Mouse (Mus musculus): ENCODE data around the gene Sphkap. TPM values are rescaled to one million over a fixed set of nuclear protein-coding genes. Genes with fewer than 3 reads are reported as not detected.

The Sphkap gene
- 1 to 10 TPM; 8.2 to 8.6 TPM for total RNA-seq (2021)
- long read RNA-seq, experiment 1 = 0 reads
- long read RNA-seq, experiment 2, full-length matches to known transcripts = 1 of 8 reads
- long read RNA-seq, experiment 2, partial matches to known transcripts = 4 of 8 reads
- long read RNA-seq, experiment 2, other reads (novel, unspliced or antisense) = 3 of 8 reads

DNA sequence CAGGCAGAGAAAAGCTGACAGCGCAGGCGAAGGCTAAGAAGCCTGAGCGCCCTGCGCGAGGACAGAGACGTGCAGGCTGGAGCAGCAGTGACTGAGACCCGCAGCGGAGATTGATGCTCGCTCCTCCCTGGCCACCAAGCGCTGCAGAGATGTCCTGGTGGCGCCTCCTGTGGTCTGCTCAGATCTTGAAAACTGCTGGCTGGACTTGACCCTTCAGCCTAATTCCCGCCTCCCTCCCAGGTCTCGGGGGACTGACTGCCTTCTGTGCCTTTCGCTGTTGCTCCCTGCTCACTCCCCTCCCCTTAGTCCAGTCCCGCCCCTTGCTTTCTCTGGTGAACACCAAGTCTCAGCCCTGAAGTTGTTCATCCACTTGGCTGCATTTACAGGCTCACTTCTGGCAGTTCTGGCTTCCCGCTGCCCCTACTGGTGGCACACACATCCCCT is at the start of gene Sphkap:
Gene Sphkap (minus strand): TSS at position 180 of the 444 bp plus-strand sequence.
- DNase-seq (ENCODE audit: low spot score in 2 of 2) = peak; percentile 9 to 22

- no peak for DNase-seq (ENCODE audit: low spot score in 2 of 2)
These were observed 43.3 kb upstream of the Sphkap start for GRCm38 (mm10) chr1:83451291-83451690.

- no peak for DNase-seq (ENCODE audit: low spot score in 2 of 2)
These were observed 32.4 kb upstream of the Sphkap start for GRCm38 (mm10) chr1:83440422-83440821.

DNA sequence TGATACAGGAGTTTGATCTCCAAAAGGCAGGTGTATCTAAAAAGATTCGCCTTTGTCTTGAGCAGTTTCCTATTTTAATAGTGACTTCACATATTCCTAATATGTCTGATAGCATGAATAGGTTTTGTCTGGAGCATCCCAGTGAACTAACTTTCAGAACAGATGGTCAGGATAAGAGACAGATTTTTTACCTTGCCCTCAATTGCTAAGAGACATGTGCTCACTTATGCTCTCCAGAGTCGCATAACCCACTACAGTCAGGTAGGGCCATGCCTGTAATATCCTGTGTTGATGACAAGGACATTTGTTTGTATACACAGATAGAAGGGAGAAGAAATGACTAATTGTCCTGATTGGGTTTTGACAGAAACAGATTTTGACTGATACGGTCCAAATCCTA is 25.9 kb upstream of the Sphkap start:
- DNase-seq (ENCODE audit: low spot score in 2 of 2) = no peak

DNA sequence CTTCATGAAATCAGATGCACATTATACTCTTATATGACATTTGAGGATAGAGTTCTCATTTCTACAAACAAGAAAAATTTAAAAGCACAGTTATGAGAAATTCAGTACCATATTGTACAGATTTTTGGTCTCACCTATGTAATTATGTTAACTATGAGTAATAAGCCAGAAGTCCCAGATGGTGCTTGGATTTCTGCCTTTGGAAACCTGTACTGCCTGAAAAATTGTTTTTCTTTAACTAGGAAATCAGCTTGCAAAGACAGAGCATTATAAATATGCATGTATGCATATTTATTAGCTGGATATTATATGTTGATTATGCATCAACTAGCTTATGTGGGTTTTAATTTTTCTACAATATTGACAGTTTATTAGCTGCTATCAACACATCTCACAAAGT is 21.9 kb upstream of the Sphkap start:
- no peak for DNase-seq (ENCODE audit: low spot score in 2 of 2)

- DNase-seq (ENCODE audit: low spot score in 2 of 2) = no peak
These were observed 384 bp downstream of the Sphkap start for GRCm38 (mm10) chr1:83407616-83408015.

- no peak for DNase-seq (ENCODE audit: low spot score in 2 of 2)
These were observed 984 bp downstream of the Sphkap start for GRCm38 (mm10) chr1:83406882-83407549.

DNA sequence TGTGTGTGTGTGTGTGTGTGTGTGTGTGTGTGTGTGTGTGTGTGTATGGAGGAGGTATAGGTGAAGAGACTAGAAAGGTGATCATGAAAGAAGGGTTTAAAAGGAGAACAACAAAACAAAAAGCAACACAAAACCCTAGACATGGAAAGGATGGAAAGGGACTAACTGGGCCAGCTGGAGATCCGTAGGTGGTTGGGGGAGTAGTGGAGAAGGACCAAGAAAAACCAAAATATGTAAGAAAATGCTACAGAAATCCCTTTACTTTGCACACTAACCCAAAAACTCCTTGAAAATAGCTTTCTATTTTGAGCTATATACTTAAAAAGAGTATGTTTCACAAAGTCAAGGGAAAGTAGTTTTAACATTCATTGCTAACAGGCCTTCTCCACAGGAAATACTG is 6.9 kb downstream of the Sphkap start:
- DNase-seq (ENCODE audit: low spot score in 2 of 2) = no peak

DNA sequence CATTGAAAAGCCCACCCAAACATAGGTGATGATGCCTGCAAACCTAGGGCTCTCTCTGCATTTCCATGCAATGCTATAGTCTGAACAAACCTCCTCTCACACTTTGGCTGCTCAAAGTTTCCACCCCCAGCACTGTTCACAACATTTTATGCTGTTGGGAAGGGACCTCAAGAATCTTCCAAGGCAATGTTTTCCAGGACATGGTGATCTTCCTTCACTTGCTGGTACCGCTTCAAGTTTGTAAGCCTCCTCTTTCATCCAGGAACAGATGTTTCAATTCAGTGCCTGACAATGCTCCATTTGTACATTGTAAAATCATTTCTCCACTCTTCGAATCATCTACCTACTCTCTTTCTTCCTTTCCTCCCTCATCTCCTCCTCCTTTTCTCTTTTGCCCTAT is 11.7 kb downstream of the Sphkap start:
- DNase-seq (ENCODE audit: low spot score in 2 of 2) = no peak

DNA sequence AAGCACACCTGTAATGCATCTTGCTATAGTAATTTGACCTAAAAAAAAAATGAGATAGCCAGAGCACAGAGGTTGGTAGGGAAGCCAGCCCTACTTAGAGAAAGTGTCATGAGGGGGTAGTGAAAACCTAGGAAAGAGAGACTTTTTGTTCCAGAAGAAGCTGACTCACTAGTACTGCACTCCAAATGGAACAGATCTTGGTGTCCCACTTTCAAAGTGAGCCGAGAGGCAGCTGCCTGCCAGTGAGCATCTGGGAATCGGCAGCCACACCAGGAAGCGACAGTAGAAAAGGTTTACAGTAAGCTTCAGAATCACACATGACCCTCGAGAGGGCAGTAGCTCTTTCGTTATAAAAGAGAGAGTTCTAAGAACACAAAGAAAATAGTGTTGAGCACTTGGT is 12.4 kb downstream of the Sphkap start:
- no peak for DNase-seq (ENCODE audit: low spot score in 2 of 2)

DNA sequence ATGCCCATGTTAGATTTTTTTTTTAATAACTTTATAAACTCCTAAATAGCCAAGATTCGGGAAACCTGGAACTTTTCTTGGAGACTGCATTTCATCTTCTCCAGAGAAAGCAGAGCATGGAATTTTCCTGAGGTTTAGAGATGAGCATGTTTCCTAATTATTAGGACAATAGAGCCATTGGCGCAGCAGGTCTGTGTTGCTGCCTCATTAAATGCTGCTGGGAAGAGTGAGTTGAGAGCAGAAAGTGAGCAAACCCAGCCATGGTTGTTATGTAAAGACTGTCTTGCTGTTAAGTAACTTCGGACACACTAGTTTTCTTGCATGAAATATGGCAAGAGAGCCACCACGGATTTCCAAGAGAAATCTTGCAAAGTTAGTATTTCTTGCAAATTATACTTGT is 18.6 kb downstream of the Sphkap start:
- no peak for DNase-seq (ENCODE audit: low spot score in 2 of 2)

GRCm38 (mm10) chr1:83377404-83377803 is 30.6 kb downstream of the Sphkap start:
- no peak for DNase-seq (ENCODE audit: low spot score in 2 of 2)

- no peak for DNase-seq (ENCODE audit: low spot score in 2 of 2)
These were observed 41.5 kb downstream of the Sphkap start for GRCm38 (mm10) chr1:83366456-83366855.

GRCm38 (mm10) chr1:83362168-83362567 is 45.8 kb downstream of the Sphkap start:
- no peak for DNase-seq (ENCODE audit: low spot score in 2 of 2)

DNA sequence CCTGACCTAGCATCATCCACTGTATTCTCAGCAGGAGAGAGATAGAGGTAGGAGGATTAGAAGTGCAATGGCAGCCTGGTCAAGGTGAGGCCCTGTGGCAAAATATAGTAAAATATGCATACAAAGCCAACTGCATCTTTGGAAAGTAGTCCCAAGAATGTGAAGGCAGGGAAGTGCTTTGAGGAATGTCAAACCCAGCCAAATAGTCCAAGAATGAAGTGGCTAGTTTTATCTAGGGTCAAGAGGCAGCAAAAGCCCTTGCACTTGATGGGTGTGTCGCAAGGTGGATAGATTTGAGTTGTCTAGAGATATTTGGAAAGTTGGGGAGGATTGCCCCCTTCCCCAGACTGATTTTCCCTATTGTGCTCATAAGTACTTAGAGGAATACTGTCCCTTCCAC is 61.5 kb downstream of the Sphkap start:
- no peak for DNase-seq (ENCODE audit: low spot score in 2 of 2)

GRCm38 (mm10) chr1:83345572-83345971 is 62.4 kb downstream of the Sphkap start:
- no peak for DNase-seq (ENCODE audit: low spot score in 2 of 2)

DNA sequence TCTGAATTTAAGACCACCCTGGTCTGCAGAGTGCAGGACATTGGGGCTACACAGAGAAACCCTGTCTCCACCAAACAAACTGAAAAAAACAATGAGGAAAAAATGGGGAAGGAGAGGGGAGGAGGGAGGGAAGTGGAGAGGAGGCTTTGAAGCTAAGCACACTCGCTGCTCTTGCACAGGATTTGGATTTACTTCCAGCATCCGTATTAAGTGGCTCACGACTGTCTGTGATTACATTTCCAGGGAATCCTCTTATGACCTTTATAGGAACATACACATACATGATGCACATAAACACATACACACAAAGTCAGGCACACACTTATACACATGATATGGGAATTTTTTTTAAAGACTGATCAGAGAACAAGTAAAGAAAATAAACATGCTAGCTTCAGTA is 62.9 kb downstream of the Sphkap start:
- DNase-seq (ENCODE audit: low spot score in 2 of 2) = no peak

DNA sequence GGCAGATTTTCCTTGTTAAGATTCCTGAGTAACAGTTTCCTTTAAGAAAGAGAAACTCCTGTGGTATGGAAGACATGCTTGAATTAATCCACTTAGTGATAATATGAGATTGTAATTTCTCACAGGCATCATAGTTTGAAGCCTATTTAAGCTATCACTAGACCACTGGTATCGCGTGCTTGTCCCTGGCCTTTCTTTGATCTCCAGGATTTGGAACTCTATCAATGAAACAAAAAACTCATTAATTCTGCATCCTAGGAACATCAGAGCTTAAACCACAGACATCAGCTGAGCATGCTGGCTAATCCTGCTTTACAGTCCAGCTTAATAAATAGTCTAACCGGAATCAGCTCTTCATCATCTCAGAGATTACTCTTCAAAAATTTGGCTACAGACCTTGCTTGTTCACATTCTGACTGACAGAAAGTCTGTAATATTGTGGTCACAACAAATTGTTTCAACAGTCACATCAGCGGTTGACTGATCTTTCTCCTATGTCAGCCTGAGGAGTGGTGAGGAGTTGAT is 65.2 kb downstream of the Sphkap start:
- no peak for DNase-seq (ENCODE audit: low spot score in 2 of 2)

GRCm38 (mm10) chr1:83339358-83339757 is 68.6 kb downstream of the Sphkap start:
- DNase-seq (ENCODE audit: low spot score in 2 of 2) = no peak

- DNase-seq (ENCODE audit: low spot score in 2 of 2) = no peak
These were observed 91.1 kb downstream of the Sphkap start for GRCm38 (mm10) chr1:83316917-83317316.

- DNase-seq (ENCODE audit: low spot score in 2 of 2) = peak in 1 of 2 experiments; percentile 3
These were observed 92.9 kb downstream of the Sphkap start for GRCm38 (mm10) chr1:83315146-83315545.

DNA sequence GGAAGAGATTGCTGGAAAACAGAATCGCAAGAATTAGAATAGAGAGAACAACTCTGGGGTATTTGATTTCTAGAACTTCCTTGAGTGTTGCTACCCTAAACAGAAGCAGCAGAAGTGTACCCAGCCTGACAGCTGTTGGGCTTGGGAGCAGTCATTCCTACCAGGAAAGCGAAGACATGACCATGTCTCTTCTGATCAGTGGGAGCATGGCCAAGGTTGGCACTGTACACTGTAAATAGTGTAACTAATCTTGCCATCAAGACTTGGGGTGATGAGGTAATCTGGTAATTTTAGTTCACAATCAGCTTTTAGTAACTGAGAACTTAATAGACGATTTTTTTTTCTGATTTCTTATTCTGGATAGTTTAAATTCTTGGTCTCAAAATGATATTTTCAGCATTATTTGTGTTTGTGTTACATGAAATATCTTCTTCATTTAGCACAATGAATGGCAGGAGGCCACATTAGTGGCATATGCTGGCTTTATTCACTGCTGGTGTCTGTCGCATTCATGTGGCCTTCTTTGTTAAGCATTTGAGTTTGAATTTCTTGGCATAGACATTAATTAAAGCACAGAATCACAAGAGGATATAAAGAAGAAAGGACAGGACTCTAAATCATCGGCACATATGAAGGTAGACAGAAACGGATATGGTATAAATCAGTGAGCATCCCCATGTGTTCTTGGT is 96.2 kb downstream of the Sphkap start:
- DNase-seq (ENCODE audit: low spot score in 2 of 2) = no peak
